Mouse (Mus musculus): Measurements from ENCODE around the gene Cd274. TPM values are rescaled to one million over a fixed set of nuclear protein-coding genes. Genes with fewer than 3 reads are reported as not detected.

Gene Cd274
- polyA plus RNA-seq, 1 experiment from 2014 or later: 1.2 TPM

DNA sequence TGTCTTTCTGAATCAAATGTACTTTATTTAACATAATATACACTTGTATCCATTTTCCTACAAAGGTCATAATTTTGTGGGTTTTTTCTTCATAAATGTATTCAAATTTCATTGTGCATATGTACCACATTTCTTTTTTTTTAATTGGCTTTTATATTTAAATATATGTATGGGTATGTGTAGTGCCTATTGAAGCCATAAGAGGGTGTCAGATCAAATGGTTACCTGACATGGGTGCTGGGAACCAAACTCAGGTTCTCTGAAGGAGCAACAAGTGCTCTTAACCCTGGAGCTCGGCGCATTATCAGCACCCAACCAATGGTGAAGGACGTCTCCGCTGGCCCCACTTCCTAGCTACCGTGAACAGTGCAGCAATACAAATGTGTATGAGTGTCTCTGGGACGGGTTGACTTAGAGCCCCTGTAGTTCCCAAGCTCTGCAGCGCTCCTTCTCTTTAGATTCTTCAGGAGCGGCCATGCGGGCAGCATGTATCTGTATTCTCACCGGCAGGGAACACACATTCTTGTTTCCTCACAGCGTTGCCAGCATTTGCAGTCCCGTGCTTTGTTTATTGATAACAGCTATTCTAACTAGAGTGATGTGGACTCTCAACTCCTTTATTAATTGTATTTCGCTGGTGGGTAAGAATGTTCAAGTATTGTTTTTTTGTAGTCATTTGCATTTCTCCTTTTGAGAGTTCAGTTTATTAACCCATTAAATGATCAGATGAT lies 40.3 kb upstream of the Cd274 start:
- DNase-seq (no peak), ATAC-seq (no peak)
- Histone ChIP-seq H3K27ac (ENCODE audit: low read depth) (no peak overlapping the region), H3K9me3 (ENCODE audit: low read length) (no peaks in the 10 kb centered on the region), H3K9ac (replicated peaks) (no peak overlapping the region), H3K4me2 (ENCODE audit: low read depth, low read length) (no peak overlapping the region), H3K27me3 (ENCODE audit: insufficient read depth, low read length) (peaks cover 6% of the 10 kb centered on the region; the same call in 1 of the 2 replicates), H3K36me3 (replicated peaks; ENCODE audit: insufficient read depth, low read length) (no peaks in the 10 kb centered on the region), H3K4me1 (ENCODE audit: insufficient read depth) (peaks cover 8% of the 10 kb centered on the region), H3K4me3 (ENCODE audit: low read depth, low read length) (no peak overlapping the region)
- WGBS (ENCODE audit: insufficient replicate concordance): 77% methylated on average over 13 of the region's 13 CpGs
- TF ChIP-seq EP300 (IDR thresholded peaks at IDR 0.05; ENCODE audit: low read depth): no peak
- no peak for TF ChIP-seq CTCF (IDR thresholded peaks at IDR 0.05; ENCODE audit: low read depth)

DNA sequence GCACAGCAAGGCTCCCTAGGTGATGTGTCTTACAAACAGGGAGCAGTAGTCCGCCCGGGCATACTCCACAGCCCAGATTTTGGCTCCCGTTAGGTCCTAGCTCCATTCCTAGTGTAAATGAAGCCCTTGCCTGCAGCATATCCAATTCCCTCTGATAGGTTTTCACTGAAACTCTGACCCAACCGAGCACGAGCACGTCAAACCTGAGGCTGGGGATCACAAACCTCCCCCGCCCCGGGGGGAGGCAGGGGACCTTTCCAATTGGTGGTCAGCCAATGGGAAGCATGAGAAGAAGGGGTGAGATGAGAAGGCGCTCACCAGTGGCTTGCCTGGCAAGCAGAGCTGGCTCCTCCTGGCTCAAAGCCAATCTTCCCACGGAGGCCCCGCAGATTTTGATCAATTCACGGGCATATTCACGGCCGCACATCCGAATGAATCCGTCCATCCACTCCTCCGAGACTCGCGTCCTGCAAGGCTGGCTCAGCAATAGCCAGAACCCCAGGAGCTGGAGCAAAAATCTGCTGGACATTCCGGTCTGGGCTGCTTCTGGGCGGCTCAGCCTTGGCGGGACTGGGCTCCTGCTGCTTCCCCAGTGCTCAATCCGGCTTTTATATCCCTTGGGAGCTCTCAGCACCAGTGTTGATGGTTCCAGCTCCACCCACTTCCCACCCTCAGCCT lies 33.0 kb upstream of the Cd274 start, which contains the start of gene Rln1:
Gene Rln1 (minus strand): TSS at position 603 of the 678 bp plus-strand sequence.
- no peak for TF ChIP-seq CTCF (IDR thresholded peaks at IDR 0.05; ENCODE audit: low read depth)
- no peak for TF ChIP-seq EP300 (IDR thresholded peaks at IDR 0.05; ENCODE audit: low read depth)
- Histone ChIP-seq H3K36me3 (replicated peaks; ENCODE audit: insufficient read depth, low read length) (no peaks in the 10 kb centered on the region), H3K4me1 (ENCODE audit: insufficient read depth) (no peaks in the 10 kb centered on the region), H3K4me2 (ENCODE audit: low read depth, low read length) (peak within 1 kb of the TSS; percentile 72), H3K4me3 (ENCODE audit: low read depth, low read length) (peak within 1 kb of the TSS; percentile 28; the same call in 1 of the 2 replicates), H3K27ac (ENCODE audit: low read depth) (no peak within 1 kb of the TSS), H3K9ac (replicated peaks) (0 out of 2 replicates have a peak within 1 kb of the TSS, but pooled peaks have one; percentile 26), H3K27me3 (ENCODE audit: insufficient read depth, low read length) (0 out of 2 replicates have a peak, but pooled peaks cover 8% of the 10 kb centered on the region), H3K9me3 (ENCODE audit: low read length) (no peaks in the 10 kb centered on the region)
- peak; percentile 21 for DNase-seq
- 7% methylated on average over 23 of the region's 23 CpGs for WGBS (ENCODE audit: insufficient replicate concordance)
- no peak for ATAC-seq

DNA sequence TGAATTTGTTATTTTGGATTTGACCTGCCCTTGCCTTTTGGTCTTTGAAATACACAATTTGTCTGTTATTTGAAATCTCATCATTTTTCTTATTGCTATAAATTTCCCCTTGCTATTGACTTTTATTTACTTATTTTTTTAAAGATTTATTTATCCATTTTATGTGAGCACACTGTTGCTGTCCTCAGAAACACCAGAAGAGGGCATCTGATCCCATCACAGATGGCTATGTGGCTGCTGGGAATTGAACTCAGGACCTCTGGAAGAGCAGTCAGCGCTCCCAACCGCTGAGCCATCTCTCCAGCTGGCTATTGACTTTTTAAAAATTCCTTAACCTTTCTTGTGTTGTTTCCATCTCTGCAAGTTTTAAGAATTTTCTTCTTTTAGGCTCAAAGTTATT lies 30.6 kb upstream of the Cd274 start:
- 79% methylated on average over 2 of the region's 2 CpGs for WGBS (ENCODE audit: insufficient replicate concordance)
- no peak overlapping the region for H3K27ac ChIP-seq (ENCODE audit: low read depth)
- TF ChIP-seq CTCF (IDR thresholded peaks at IDR 0.05; ENCODE audit: low read depth) (no peak), EP300 (IDR thresholded peaks at IDR 0.05; ENCODE audit: low read depth) (no peak)

DNA sequence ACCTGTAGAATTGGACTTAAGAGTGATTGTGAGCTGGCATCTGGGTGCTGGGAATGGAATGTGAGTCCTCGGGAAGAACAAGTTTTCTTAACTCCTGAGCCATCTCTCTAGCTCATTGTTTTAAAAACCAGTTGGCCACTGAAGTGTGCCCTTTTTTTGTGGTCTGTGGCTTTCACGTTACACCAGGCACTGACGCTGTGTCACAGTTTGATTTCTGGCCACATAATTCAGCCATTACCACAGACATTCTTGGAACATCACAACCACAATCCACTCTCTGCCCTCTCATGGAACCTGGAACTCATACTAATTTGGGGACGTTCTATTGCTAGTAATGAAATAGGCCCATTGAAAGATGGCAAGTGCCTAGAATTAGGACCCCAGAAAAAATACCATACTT lies 26.2 kb upstream of the Cd274 start:
- Histone ChIP-seq H3K9ac (replicated peaks) (no peak overlapping the region), H3K4me2 (ENCODE audit: low read depth, low read length) (no peak overlapping the region), H3K9me3 (ENCODE audit: low read length) (no peaks in the 10 kb centered on the region), H3K4me1 (ENCODE audit: insufficient read depth) (no peaks in the 10 kb centered on the region), H3K27me3 (ENCODE audit: insufficient read depth, low read length) (no peaks in the 10 kb centered on the region), H3K27ac (ENCODE audit: low read depth) (no peak overlapping the region), H3K36me3 (replicated peaks; ENCODE audit: insufficient read depth, low read length) (no peaks in the 10 kb centered on the region), H3K4me3 (ENCODE audit: low read depth, low read length) (no peak overlapping the region)
- ATAC-seq (no peak), DNase-seq (no peak)
- no peak for TF ChIP-seq EP300 (IDR thresholded peaks at IDR 0.05; ENCODE audit: low read depth)
- TF ChIP-seq CTCF (IDR thresholded peaks at IDR 0.05; ENCODE audit: low read depth): no peak
- WGBS (ENCODE audit: insufficient replicate concordance): 46% methylated on average over 4 of the region's 4 CpGs

More for the DNA sequence above, 30.6 kb upstream of the Cd274 start:
- Histone ChIP-seq H3K27me3 (ENCODE audit: insufficient read depth, low read length) (0 out of 2 replicates have a peak, but pooled peaks cover 8% of the 10 kb centered on the region), H3K4me2 (ENCODE audit: low read depth, low read length) (no peak overlapping the region), H3K4me1 (ENCODE audit: insufficient read depth) (no peaks in the 10 kb centered on the region), H3K9ac (replicated peaks) (no peak overlapping the region), H3K4me3 (ENCODE audit: low read depth, low read length) (no peak overlapping the region), H3K9me3 (ENCODE audit: low read length) (no peaks in the 10 kb centered on the region), H3K36me3 (replicated peaks; ENCODE audit: insufficient read depth, low read length) (no peaks in the 10 kb centered on the region)
- DNase-seq: no peak
- no peak for ATAC-seq

DNA sequence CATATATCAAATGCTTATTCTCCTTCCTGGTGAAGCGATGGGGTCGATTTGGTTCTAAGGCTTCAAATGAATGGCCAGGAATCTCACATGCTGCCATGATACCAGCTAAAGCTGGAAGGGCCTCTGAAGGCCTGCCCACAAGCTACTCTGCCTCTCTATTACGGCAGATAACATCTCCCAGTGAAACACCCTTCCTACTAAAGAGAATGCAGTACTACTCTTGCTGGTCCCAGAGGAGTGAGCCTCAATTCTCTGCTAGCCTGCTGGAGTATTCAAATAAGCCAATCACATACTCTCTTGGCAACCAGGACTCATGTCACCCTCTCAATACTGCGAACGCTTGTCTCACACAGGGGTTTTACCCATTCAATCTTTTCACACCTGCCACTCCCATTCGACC lies 25.0 kb upstream of the Cd274 start:
- H3K4me3 ChIP-seq (ENCODE audit: low read depth, low read length): no peak overlapping the region
- no peaks in the 10 kb centered on the region for H3K9me3 ChIP-seq (ENCODE audit: low read length)
- H3K4me1 ChIP-seq (ENCODE audit: insufficient read depth): no peaks in the 10 kb centered on the region
- no peak overlapping the region for H3K4me2 ChIP-seq (ENCODE audit: low read depth, low read length)
- no peak for ATAC-seq
- H3K9ac ChIP-seq (replicated peaks): no peak overlapping the region
- 77% methylated on average over 6 of the region's 6 CpGs for WGBS (ENCODE audit: insufficient replicate concordance)
- H3K36me3 ChIP-seq (replicated peaks; ENCODE audit: insufficient read depth, low read length): no peaks in the 10 kb centered on the region
- TF ChIP-seq CTCF (IDR thresholded peaks at IDR 0.05; ENCODE audit: low read depth): no peak
- TF ChIP-seq EP300 (IDR thresholded peaks at IDR 0.05; ENCODE audit: low read depth): no peak
- H3K27ac ChIP-seq (ENCODE audit: low read depth): no peak overlapping the region
- no peaks in the 10 kb centered on the region for H3K27me3 ChIP-seq (ENCODE audit: insufficient read depth, low read length)
- no peak for DNase-seq

DNA sequence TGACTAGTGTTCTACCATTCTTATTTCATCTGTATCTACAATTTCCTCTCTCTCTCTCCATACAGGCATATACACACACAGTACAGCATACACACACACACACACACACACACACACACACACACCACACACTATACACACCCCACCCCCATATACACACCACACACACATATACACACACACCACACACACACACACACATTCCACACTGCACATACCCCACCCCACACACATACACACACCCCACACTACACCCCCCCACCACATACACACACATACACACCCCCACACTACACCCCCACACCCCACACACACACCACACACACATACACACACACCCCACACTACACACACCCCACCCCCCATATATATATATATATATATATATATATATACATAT lies 22.4 kb upstream of the Cd274 start:
- Histone ChIP-seq H3K9me3 (ENCODE audit: low read length) (no peaks in the 10 kb centered on the region), H3K27me3 (ENCODE audit: insufficient read depth, low read length) (no peaks in the 10 kb centered on the region), H3K27ac (ENCODE audit: low read depth) (no peak overlapping the region), H3K9ac (replicated peaks) (no peak overlapping the region), H3K4me1 (ENCODE audit: insufficient read depth) (no peaks in the 10 kb centered on the region), H3K4me3 (ENCODE audit: low read depth, low read length) (no peak overlapping the region), H3K36me3 (replicated peaks; ENCODE audit: insufficient read depth, low read length) (peaks cover 1% of the 10 kb centered on the region; the same call in 1 of the 2 replicates), H3K4me2 (ENCODE audit: low read depth, low read length) (no peak overlapping the region)
- ATAC-seq (no peak), DNase-seq (no peak)
- TF ChIP-seq EP300 (IDR thresholded peaks at IDR 0.05; ENCODE audit: low read depth) (no peak), CTCF (IDR thresholded peaks at IDR 0.05; ENCODE audit: low read depth) (no peak)

All from liver, postnatal 0 days (tissue).